Mouse (Mus musculus): ENCODE measurements around the gene Kcnc4. TPM values are rescaled to one million over a fixed set of nuclear protein-coding genes. Genes with fewer than 3 reads are reported as not detected.
A peak's percentile ranks its signal among the peaks of the same experiment; 100 is the strongest.

The Kcnc4 gene
- total and polyA plus RNA-seq, 2 experiments from 2014 or later = 16.0 to 46.8 TPM

- H3K36me3 ChIP-seq (ENCODE audit: insufficient read depth, low read length) = peaks cover 4% of the 10 kb centered on the region
- H3K4me1 ChIP-seq (ENCODE audit: insufficient read depth, low read length) = 0 out of 2 replicates have a peak, but pooled peaks cover 3% of the 10 kb centered on the region
- H3K9me3 ChIP-seq (ENCODE audit: low read length) = no peaks in the 10 kb centered on the region
- no peaks in the 10 kb centered on the region for H3K27me3 ChIP-seq (ENCODE audit: insufficient read depth, low read length)
- WGBS = 88% methylated on average over 11 of the region's 11 CpGs
- no peak overlapping the region for H3K9ac ChIP-seq (replicated peaks; ENCODE audit: low read length, poor library complexity, severe bottlenecking)
- H3K27ac ChIP-seq (ENCODE audit: low read depth, low read length) = no peak overlapping the region
- ATAC-seq (ENCODE audit: low FRiP score) (no peak), DNase-seq (ENCODE audit: low spot score) (no peak)
- no peak overlapping the region for H3K4me2 ChIP-seq (ENCODE audit: low read depth, low read length, poor library complexity, severe bottlenecking)
- TF ChIP-seq CTCF (IDR thresholded peaks at IDR 0.05) = no peak
- H3K4me3 ChIP-seq (ENCODE audit: low read depth, low read length) = no peak overlapping the region
Measured at GRCm38 (mm10) chr3:107468106-107468505, 8.8 kb upstream of the Kcnc4 start.

DNA sequence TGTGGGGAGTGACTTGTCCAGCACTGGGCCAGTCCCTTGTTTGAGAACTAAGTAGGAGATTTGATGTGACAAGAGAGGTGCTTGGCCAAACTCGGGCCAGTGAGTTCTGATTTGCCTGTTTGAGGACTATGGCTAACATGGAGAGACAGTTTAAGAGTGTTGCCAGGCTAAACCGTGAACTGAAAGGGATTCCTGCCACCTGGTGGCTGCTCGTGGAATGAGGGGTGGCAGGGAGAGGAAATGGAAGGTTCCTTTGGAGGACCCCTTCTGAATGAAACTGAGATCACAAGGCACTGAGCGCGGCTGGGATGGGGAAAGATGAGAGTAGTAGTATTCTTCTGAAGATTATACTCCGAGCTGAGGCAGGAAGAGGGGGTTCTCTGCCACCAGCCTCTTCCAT lies 7.2 kb upstream of the Kcnc4 start:
- Histone ChIP-seq H3K36me3 (ENCODE audit: insufficient read depth, low read length) (peaks cover 4% of the 10 kb centered on the region), H3K4me3 (ENCODE audit: low read depth, low read length) (no peak overlapping the region), H3K9me3 (ENCODE audit: low read length) (no peaks in the 10 kb centered on the region), H3K27me3 (ENCODE audit: insufficient read depth, low read length) (0 out of 2 replicates have a peak, but pooled peaks cover 4% of the 10 kb centered on the region), H3K4me1 (ENCODE audit: insufficient read depth, low read length) (no peaks in the 10 kb centered on the region), H3K4me2 (ENCODE audit: low read depth, low read length, poor library complexity, severe bottlenecking) (no peak overlapping the region), H3K27ac (ENCODE audit: low read depth, low read length) (no peak overlapping the region), H3K9ac (replicated peaks; ENCODE audit: low read length, poor library complexity, severe bottlenecking) (no peak overlapping the region)
- WGBS = 4% methylated on average over 6 of the region's 6 CpGs
- peak; percentile 97 for TF ChIP-seq CTCF (IDR thresholded peaks at IDR 0.05)
- peak; percentile 85 for DNase-seq (ENCODE audit: low spot score)
- peak; percentile 32 for ATAC-seq (ENCODE audit: low FRiP score)

GRCm38 (mm10) chr3:107462160-107462559 lies 2.8 kb upstream of the Kcnc4 start:
- WGBS = 15% methylated on average over 5 of the region's 5 CpGs
- peak; percentile 89 for DNase-seq (ENCODE audit: low spot score)
- Histone ChIP-seq H3K4me3 (ENCODE audit: low read depth, low read length) (no peak overlapping the region), H3K4me2 (ENCODE audit: low read depth, low read length, poor library complexity, severe bottlenecking) (no peak overlapping the region), H3K36me3 (ENCODE audit: insufficient read depth, low read length) (no peaks in the 10 kb centered on the region), H3K27me3 (ENCODE audit: insufficient read depth, low read length) (peaks cover 30% of the 10 kb centered on the region), H3K9ac (replicated peaks; ENCODE audit: low read length, poor library complexity, severe bottlenecking) (no peak overlapping the region), H3K9me3 (ENCODE audit: low read length) (no peaks in the 10 kb centered on the region), H3K4me1 (ENCODE audit: insufficient read depth, low read length) (peaks cover 8% of the 10 kb centered on the region; the same call in 1 of the 2 replicates), H3K27ac (ENCODE audit: low read depth, low read length) (no peak overlapping the region)
- ATAC-seq (ENCODE audit: low FRiP score) = no peak
- peak; percentile 97 for TF ChIP-seq CTCF (IDR thresholded peaks at IDR 0.05)

DNA sequence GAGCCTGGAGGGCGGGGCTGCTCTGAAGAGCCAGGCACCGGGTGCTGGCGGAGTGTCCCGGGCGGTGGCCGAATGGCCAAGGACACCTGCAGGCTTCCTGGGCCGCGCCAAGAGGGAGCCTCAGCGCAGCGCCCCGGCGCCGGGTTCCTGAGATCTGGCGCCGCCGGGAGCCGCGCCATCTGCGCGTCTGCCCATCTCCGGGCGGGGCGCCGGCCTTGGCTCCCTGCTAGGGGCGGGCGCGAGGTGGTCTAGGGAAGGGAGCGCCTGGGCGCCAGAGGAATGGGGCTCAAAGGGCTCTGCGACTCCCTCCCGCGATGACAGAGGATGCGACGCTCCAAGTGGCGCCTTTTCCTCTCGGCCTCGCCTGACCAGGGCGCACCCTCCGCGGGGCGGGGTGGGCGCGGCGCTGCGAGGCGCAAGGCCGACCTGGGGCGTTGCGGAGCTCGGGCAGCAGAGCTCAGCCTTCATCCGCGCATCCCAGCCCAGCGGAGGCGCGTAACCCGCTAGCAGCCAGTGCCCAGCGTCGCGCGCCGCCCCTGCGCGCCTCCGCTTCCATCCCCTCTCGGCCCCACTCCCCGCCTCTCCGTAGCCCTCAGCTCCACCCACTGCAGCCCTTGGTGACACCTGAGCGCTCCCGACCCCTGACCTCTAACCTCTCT lies 550 bp upstream of the Kcnc4 start:
- peak; percentile 74 for ATAC-seq (ENCODE audit: low FRiP score)

DNA sequence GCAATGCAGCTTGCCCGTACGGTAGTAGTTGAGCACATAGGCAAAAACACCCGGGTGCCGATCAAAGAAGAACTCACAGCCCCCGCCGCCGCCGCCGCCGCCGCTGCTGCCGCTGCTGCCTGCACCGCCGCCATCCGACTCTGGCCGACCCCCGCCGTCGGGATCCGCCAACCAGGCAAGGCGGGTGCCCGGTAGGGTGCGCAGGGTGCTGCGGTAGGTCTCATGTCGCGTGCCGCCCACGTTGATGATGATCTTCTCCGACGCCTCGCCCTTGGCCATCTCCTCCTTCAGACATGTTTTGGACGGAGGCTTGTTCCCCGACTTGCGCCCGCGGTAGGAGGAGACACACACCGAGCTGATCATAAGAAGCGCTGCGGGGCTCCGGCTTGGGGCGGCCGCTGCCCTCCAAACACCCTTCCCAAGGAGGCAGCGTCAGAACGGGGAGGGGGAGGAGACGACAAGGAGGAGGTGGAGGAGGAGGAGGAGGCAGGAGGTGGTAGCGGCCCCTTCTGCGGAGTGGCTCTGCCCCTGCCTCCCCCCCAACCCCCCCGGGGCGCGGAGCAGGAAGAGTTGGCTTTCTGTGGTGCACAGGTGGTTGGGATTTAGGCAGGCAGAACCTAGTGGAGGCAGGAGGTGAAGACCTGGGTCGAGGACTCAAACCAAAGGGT lies 690 bp downstream of the Kcnc4 start:
- 0 out of 2 replicates have a peak, but pooled peaks have one; percentile 10 for ATAC-seq (ENCODE audit: low FRiP score)
- Histone ChIP-seq H3K27me3 (ENCODE audit: insufficient read depth, low read length) (peaks cover 35% of the 10 kb centered on the region), H3K9ac (replicated peaks; ENCODE audit: low read length, poor library complexity, severe bottlenecking) (peak overlapping the region; percentile 80), H3K36me3 (ENCODE audit: insufficient read depth, low read length) (no peaks in the 10 kb centered on the region), H3K27ac (ENCODE audit: low read depth, low read length) (no peak overlapping the region), H3K4me1 (ENCODE audit: insufficient read depth, low read length) (peaks cover 16% of the 10 kb centered on the region; the same call in 1 of the 2 replicates), H3K4me3 (ENCODE audit: low read depth, low read length) (peak overlapping the region; percentile 83), H3K4me2 (ENCODE audit: low read depth, low read length, poor library complexity, severe bottlenecking) (peak overlapping the region; percentile 81), H3K9me3 (ENCODE audit: low read length) (no peaks in the 10 kb centered on the region)
- peak; percentile 17; the same call in 1 of the 2 replicates for TF ChIP-seq CTCF (IDR thresholded peaks at IDR 0.05)
- no peak for DNase-seq (ENCODE audit: low spot score)
- 0% methylated on average over 47 of the region's 51 CpGs for WGBS

More for the DNA sequence above, 550 bp upstream of the Kcnc4 start:
- Histone ChIP-seq H3K27ac (ENCODE audit: low read depth, low read length) (0 out of 2 replicates have a peak overlapping the region, but pooled peaks have one; percentile 7), H3K4me2 (ENCODE audit: low read depth, low read length, poor library complexity, severe bottlenecking) (peak overlapping the region; percentile 81), H3K36me3 (ENCODE audit: insufficient read depth, low read length) (no peaks in the 10 kb centered on the region), H3K27me3 (ENCODE audit: insufficient read depth, low read length) (peaks cover 35% of the 10 kb centered on the region), H3K9ac (replicated peaks; ENCODE audit: low read length, poor library complexity, severe bottlenecking) (peak overlapping the region; percentile 80), H3K4me1 (ENCODE audit: insufficient read depth, low read length) (peaks cover 16% of the 10 kb centered on the region; the same call in 1 of the 2 replicates), H3K9me3 (ENCODE audit: low read length) (no peaks in the 10 kb centered on the region), H3K4me3 (ENCODE audit: low read depth, low read length) (peak overlapping the region; percentile 83)
- under 1% methylated on average over 61 of the region's 69 CpGs for WGBS
- peak; percentile 59 for DNase-seq (ENCODE audit: low spot score)
- TF ChIP-seq CTCF (IDR thresholded peaks at IDR 0.05) = no peak

DNA sequence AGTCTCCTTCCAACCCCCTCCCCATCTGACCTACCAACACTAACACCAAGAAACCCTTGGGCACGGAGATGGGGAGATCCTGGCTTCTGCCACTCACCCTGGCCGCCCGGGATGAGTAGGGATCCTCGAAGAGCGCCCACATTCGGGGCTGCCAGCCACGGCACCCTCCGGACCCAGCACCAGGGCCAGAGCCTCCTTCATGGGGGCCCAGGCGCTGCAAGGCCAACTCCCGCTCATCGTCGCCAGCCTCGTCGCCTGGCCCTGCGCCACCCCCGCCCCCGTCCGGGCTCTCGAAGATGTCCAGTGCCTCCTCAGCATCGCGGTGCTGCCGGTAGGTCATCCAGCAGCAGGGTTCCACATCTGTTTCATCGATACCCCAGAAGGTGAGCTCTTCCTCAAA lies 1.2 kb downstream of the Kcnc4 start:
- H3K4me1 ChIP-seq (ENCODE audit: insufficient read depth, low read length) = peaks cover 16% of the 10 kb centered on the region; the same call in 1 of the 2 replicates
- no peak overlapping the region for H3K27ac ChIP-seq (ENCODE audit: low read depth, low read length)
- H3K9ac ChIP-seq (replicated peaks; ENCODE audit: low read length, poor library complexity, severe bottlenecking) = peak overlapping the region; percentile 80
- peak overlapping the region; percentile 83 for H3K4me3 ChIP-seq (ENCODE audit: low read depth, low read length)
- H3K27me3 ChIP-seq (ENCODE audit: insufficient read depth, low read length) = peaks cover 35% of the 10 kb centered on the region
- no peak for DNase-seq (ENCODE audit: low spot score)
- H3K4me2 ChIP-seq (ENCODE audit: low read depth, low read length, poor library complexity, severe bottlenecking) = peak overlapping the region; percentile 81
- TF ChIP-seq CTCF (IDR thresholded peaks at IDR 0.05) = no peak; the same call in 1 of the 2 replicates
- no peak for ATAC-seq (ENCODE audit: low FRiP score)
- no peaks in the 10 kb centered on the region for H3K9me3 ChIP-seq (ENCODE audit: low read length)
- no peaks in the 10 kb centered on the region for H3K36me3 ChIP-seq (ENCODE audit: insufficient read depth, low read length)
- WGBS = 2% methylated on average over 23 of the region's 23 CpGs
